Mouse (Mus musculus): ENCODE measurements around the gene Ablim2.

DNA sequence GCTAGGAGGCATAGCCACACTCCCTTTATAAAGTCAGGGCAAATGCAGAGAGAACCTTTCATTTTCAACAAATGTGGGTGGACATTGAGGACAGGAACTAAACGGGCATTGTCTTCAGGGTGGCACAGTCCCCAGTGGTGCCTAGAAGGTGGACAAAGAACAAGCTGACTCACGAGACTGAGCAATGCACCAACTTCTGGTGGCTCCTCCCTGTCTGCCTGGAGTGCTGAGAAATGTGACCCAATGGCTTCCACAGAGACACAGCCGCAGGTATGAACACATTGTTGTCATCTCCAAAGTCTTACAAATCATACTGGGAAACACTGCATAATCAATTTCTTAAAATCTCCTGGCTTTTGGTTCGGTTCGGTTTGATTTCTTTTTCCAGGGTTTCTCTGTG lies 40.2 kb upstream of the Ablim2 start:
- TF ChIP-seq ZC3H11A (IDR thresholded peaks at IDR 0.05; ENCODE audit: borderline replicate concordance, low read depth, low read length) (no peak), MAFK (IDR thresholded peaks at IDR 0.05; ENCODE audit: insufficient read depth, low read depth, low read length) (no peak), ZNF384 (IDR thresholded peaks at IDR 0.05; ENCODE audit: low read depth, low read length) (no peak)
